Mouse (Mus musculus): ENCODE data around the gene Tcaim. TPM values are rescaled to one million over a fixed set of nuclear protein-coding genes. Genes with fewer than 3 reads are reported as not detected.
A peak's percentile ranks its signal among the peaks of the same experiment; 100 is the strongest.

Tcaim gene
- polyA plus RNA-seq (2015; fragmentation: Nextera tagmentation; extraction: Ambion mirVana): 3.7 and 4.4 TPM in 2 replicates

GRCm38 (mm10) chr9:122805053-122805844 is at the start of gene Tcaim:
Gene Tcaim (plus strand): TSS chr9:122805539.
- WGBS (ENCODE audit: insufficient replicate concordance): 8% methylated on average over 42 of the region's 42 CpGs
- DNase-seq (peak; percentile 92), ATAC-seq (peak; percentile 96)
- Histone ChIP-seq H3K9me3 (ENCODE audit: low read length) (no peaks in the 10 kb centered on the region), H3K4me2 (ENCODE audit: low read depth, low read length) (peak within 1 kb of the TSS; percentile 92), H3K4me1 (ENCODE audit: insufficient read depth) (peaks cover 17% of the 10 kb centered on the region), H3K27me3 (ENCODE audit: insufficient read depth, low read length) (no peaks in the 10 kb centered on the region), H3K27ac (ENCODE audit: low read depth) (peak within 1 kb of the TSS; percentile 97), H3K9ac (replicated peaks) (peak within 1 kb of the TSS; percentile 80), H3K4me3 (ENCODE audit: low read depth, low read length) (peak within 1 kb of the TSS; percentile 68), H3K36me3 (replicated peaks; ENCODE audit: insufficient read depth, low read length) (no peaks in the 10 kb centered on the region)
- no peak for TF ChIP-seq EP300 (IDR thresholded peaks at IDR 0.05; ENCODE audit: low read depth)
- no peak for TF ChIP-seq CTCF (IDR thresholded peaks at IDR 0.05; ENCODE audit: low read depth)

- Histone ChIP-seq H3K9ac (replicated peaks) (no peak overlapping the region), H3K4me3 (ENCODE audit: low read depth, low read length) (no peak overlapping the region), H3K27ac (ENCODE audit: low read depth) (no peak overlapping the region), H3K27me3 (ENCODE audit: insufficient read depth, low read length) (no peaks in the 10 kb centered on the region), H3K36me3 (replicated peaks; ENCODE audit: insufficient read depth, low read length) (no peaks in the 10 kb centered on the region), H3K4me1 (ENCODE audit: insufficient read depth) (no peaks in the 10 kb centered on the region), H3K9me3 (ENCODE audit: low read length) (no peaks in the 10 kb centered on the region), H3K4me2 (ENCODE audit: low read depth, low read length) (no peak overlapping the region)
- DNase-seq (no peak), ATAC-seq (no peak)
- 43% methylated on average over 2 of the region's 2 CpGs for WGBS (ENCODE audit: insufficient replicate concordance)
- TF ChIP-seq CTCF (IDR thresholded peaks at IDR 0.05; ENCODE audit: low read depth): no peak
- no peak for TF ChIP-seq EP300 (IDR thresholded peaks at IDR 0.05; ENCODE audit: low read depth)
These were observed 47.7 kb upstream of the Tcaim start for GRCm38 (mm10) chr9:122757614-122758013.

GRCm38 (mm10) chr9:122760111-122760510 is 45.2 kb upstream of the Tcaim start:
- Histone ChIP-seq H3K36me3 (replicated peaks; ENCODE audit: insufficient read depth, low read length) (no peaks in the 10 kb centered on the region), H3K9me3 (ENCODE audit: low read length) (no peaks in the 10 kb centered on the region), H3K4me2 (ENCODE audit: low read depth, low read length) (no peak overlapping the region), H3K9ac (replicated peaks) (no peak overlapping the region), H3K27me3 (ENCODE audit: insufficient read depth, low read length) (no peaks in the 10 kb centered on the region), H3K4me3 (ENCODE audit: low read depth, low read length) (no peak overlapping the region), H3K27ac (ENCODE audit: low read depth) (no peak overlapping the region), H3K4me1 (ENCODE audit: insufficient read depth) (no peaks in the 10 kb centered on the region)
- no peak for TF ChIP-seq CTCF (IDR thresholded peaks at IDR 0.05; ENCODE audit: low read depth)
- TF ChIP-seq EP300 (IDR thresholded peaks at IDR 0.05; ENCODE audit: low read depth): no peak
- ATAC-seq (no peak), DNase-seq (no peak)

GRCm38 (mm10) chr9:122785231-122785630 is 20.1 kb upstream of the Tcaim start:
- DNase-seq (no peak), ATAC-seq (no peak)
- Histone ChIP-seq H3K27ac (ENCODE audit: low read depth) (no peak overlapping the region), H3K9ac (replicated peaks) (no peak overlapping the region), H3K9me3 (ENCODE audit: low read length) (no peaks in the 10 kb centered on the region), H3K4me1 (ENCODE audit: insufficient read depth) (no peaks in the 10 kb centered on the region), H3K4me3 (ENCODE audit: low read depth, low read length) (no peak overlapping the region), H3K36me3 (replicated peaks; ENCODE audit: insufficient read depth, low read length) (no peaks in the 10 kb centered on the region), H3K4me2 (ENCODE audit: low read depth, low read length) (no peak overlapping the region), H3K27me3 (ENCODE audit: insufficient read depth, low read length) (no peaks in the 10 kb centered on the region)
- WGBS (ENCODE audit: insufficient replicate concordance): 56% methylated on average over 5 of the region's 5 CpGs
- TF ChIP-seq EP300 (IDR thresholded peaks at IDR 0.05; ENCODE audit: low read depth) (no peak), CTCF (IDR thresholded peaks at IDR 0.05; ENCODE audit: low read depth) (no peak)

GRCm38 (mm10) chr9:122786534-122786933 is 18.8 kb upstream of the Tcaim start:
- Histone ChIP-seq H3K27ac (ENCODE audit: low read depth) (no peak overlapping the region), H3K4me2 (ENCODE audit: low read depth, low read length) (no peak overlapping the region), H3K4me3 (ENCODE audit: low read depth, low read length) (no peak overlapping the region), H3K9ac (replicated peaks) (no peak overlapping the region), H3K27me3 (ENCODE audit: insufficient read depth, low read length) (no peaks in the 10 kb centered on the region), H3K4me1 (ENCODE audit: insufficient read depth) (no peaks in the 10 kb centered on the region), H3K36me3 (replicated peaks; ENCODE audit: insufficient read depth, low read length) (no peaks in the 10 kb centered on the region), H3K9me3 (ENCODE audit: low read length) (no peaks in the 10 kb centered on the region)
- ATAC-seq (no peak), DNase-seq (no peak)
- TF ChIP-seq CTCF (IDR thresholded peaks at IDR 0.05; ENCODE audit: low read depth) (no peak), EP300 (IDR thresholded peaks at IDR 0.05; ENCODE audit: low read depth) (no peak)
- 76% methylated on average over 1 of the region's 1 CpGs for WGBS (ENCODE audit: insufficient replicate concordance)

- no peak for ATAC-seq
- Histone ChIP-seq H3K36me3 (replicated peaks; ENCODE audit: insufficient read depth, low read length) (no peaks in the 10 kb centered on the region), H3K9ac (replicated peaks) (peak overlapping the region; percentile 80), H3K4me3 (ENCODE audit: low read depth, low read length) (peak overlapping the region; percentile 68), H3K9me3 (ENCODE audit: low read length) (no peaks in the 10 kb centered on the region), H3K27ac (ENCODE audit: low read depth) (peak overlapping the region; percentile 97), H3K27me3 (ENCODE audit: insufficient read depth, low read length) (no peaks in the 10 kb centered on the region), H3K4me1 (ENCODE audit: insufficient read depth) (peaks cover 17% of the 10 kb centered on the region), H3K4me2 (ENCODE audit: low read depth, low read length) (peak overlapping the region; percentile 92)
- no peak for DNase-seq
- TF ChIP-seq CTCF (IDR thresholded peaks at IDR 0.05; ENCODE audit: low read depth) (no peak), EP300 (IDR thresholded peaks at IDR 0.05; ENCODE audit: low read depth) (no peak)
- WGBS (ENCODE audit: insufficient replicate concordance): 19% methylated on average over 10 of the region's 10 CpGs
These were observed 554 bp downstream of the Tcaim start for GRCm38 (mm10) chr9:122805845-122806341.

Data from liver, postnatal 0 days (tissue).